Mouse (Mus musculus) brain, embryonic 14.5 days (tissue): ENCODE measurements around the gene Gpr142.

Experiments
- CTCF ChIP-seq: fragments of 200-500 bp; IDR thresholded peaks from 2 replicates; pipeline ENCODE4 v1.5.1; 2012; ENCODE audit warnings: inconsistent platforms, mild to moderate bottlenecking, moderate library complexity, borderline replicate concordance; ENCODE audit not compliant: insufficient read depth, insufficient read length; ENCODE audit errors: extremely low read depth
- POLR2A ChIP-seq: fragments of 200-500 bp; IDR thresholded peaks from 2 replicates; pipeline ENCODE4 v1.6.1; 2012; ENCODE audit warnings: mild to moderate bottlenecking, inconsistent platforms, borderline replicate concordance; ENCODE audit not compliant: poor library complexity, insufficient read depth, insufficient read length, severe bottlenecking; ENCODE audit errors: extremely low read depth

DNA sequence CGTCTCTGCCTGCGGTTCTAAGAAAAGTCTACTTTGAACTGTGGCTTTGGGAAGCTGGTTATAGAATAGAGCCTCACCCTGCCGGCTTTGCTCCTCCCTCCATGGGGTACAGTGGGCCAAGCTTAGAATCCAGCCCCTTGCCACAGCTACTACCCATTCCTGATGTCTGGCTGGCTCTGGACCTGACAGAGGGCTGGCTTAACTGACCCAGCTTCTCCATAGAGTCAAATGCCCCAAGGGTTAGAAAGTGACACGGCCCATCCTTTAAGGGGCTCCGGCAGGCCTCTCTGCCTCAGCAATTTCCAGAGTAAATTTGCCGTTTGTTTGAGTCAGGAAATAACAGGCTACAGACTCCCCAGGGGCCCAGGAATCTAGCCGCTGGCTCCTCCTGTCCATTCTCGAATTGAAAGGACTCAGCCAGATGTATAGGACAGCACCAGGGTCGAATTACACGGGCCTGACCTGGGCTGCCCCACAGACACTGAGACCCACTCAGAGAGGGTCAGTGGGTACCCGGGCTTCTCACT, 24.5 kb downstream of the Gpr142 start:
- no peak for TF ChIP-seq CTCF
- no peak for TF ChIP-seq POLR2A
